Mouse (Mus musculus): ENCODE data around the gene Krt7. TPM values are rescaled to one million over a fixed set of nuclear protein-coding genes. Genes with fewer than 3 reads are reported as not detected.

The Krt7 gene
- polyA plus RNA-seq, 1 experiment from 2014 or later = 229 TPM

DNA sequence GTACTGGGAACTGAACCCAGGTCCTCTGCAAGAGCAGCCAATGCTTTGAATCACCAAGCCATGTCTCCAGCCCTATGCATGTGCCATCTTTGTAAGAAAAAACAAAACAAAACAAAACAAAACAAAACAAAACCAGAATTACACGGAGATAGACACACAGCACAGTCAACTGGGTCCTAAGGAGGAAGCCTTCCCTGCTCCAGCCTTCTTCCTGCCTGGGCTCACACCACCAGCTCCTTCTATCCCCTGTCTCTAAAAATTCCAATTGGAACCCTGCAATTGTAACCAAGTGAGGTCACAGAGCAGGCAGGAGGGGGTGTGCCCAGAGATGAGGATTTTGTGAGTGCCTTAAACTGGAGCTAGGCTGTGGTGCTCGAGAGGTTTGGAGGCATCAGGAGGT lies 36.6 kb downstream of the Krt7 start, which contains the start of gene Krt88:
Gene Krt88, plus strand, starts transcription at position 301 of the 400 bp plus-strand sequence.
- Histone ChIP-seq H3K9me3 (replicated peaks; ENCODE audit: low read length) (no peaks in the 10 kb centered on the region), H3K9ac (ENCODE audit: low read depth, low read length) (no peak within 1 kb of the TSS), H3K27me3 (ENCODE audit: insufficient read depth, low read length) (no peaks in the 10 kb centered on the region), H3K36me3 (ENCODE audit: insufficient read depth, low read length) (no peaks in the 10 kb centered on the region), H3K4me3 (replicated peaks; ENCODE audit: low read depth, low read length) (no peak within 1 kb of the TSS), H3K27ac (no peak within 1 kb of the TSS), H3K4me1 (replicated peaks; ENCODE audit: insufficient read depth, low read length) (no peaks in the 10 kb centered on the region), H3K4me2 (ENCODE audit: low read length) (no peak within 1 kb of the TSS)
- 52% methylated on average over 2 of the region's 2 CpGs for WGBS
- no peak for TF ChIP-seq CTCF (IDR thresholded peaks at IDR 0.05; ENCODE audit: low read depth)
- no peak for DNase-seq (ENCODE audit: low spot score)
- no peak for ATAC-seq (replicated peaks; ENCODE audit: low FRiP score, low read depth)

DNA sequence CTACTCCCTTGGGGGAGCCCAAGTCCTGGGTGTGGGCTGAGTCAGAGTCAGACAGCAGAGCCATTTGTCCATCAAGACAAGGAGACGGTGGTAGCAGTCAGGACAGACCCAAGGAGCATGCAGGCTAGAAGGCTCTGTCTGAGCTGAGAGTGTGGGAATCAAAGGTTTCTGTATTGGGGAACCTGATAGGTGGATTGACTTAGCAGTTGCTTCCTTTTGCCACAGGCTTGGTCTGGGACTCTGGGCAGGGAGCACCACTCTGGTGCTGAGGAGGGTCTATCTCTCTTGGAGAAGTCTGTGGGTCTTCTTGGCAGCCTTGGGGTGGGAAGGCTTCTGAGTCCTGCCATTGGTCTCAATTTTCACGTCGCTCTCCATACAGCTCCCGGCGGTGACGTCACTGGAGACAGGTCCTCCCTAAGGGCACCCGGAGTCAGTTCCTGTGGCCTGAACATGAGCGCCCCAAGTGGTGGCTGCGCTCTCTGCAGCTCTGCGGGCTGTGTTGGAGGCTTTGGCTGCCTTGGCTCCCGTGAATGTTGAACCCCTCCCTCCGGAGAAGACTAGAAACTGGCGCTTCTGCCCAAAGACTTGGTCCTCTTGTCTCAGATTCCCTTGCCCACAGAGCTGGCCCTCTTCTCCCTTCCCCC lies 42.4 kb downstream of the Krt7 start:
- Histone ChIP-seq H3K27ac (no peak overlapping the region), H3K9me3 (replicated peaks; ENCODE audit: low read length) (no peaks in the 10 kb centered on the region), H3K4me1 (replicated peaks; ENCODE audit: insufficient read depth, low read length) (no peaks in the 10 kb centered on the region), H3K4me2 (ENCODE audit: low read length) (no peak overlapping the region), H3K9ac (ENCODE audit: low read depth, low read length) (no peak overlapping the region), H3K4me3 (replicated peaks; ENCODE audit: low read depth, low read length) (no peak overlapping the region), H3K27me3 (ENCODE audit: insufficient read depth, low read length) (no peaks in the 10 kb centered on the region), H3K36me3 (ENCODE audit: insufficient read depth, low read length) (no peaks in the 10 kb centered on the region)
- peak; percentile 81 for TF ChIP-seq CTCF (IDR thresholded peaks at IDR 0.05; ENCODE audit: low read depth)
- DNase-seq (ENCODE audit: low spot score) (peak; percentile 70), ATAC-seq (replicated peaks; ENCODE audit: low FRiP score, low read depth) (peak; percentile 78)
- WGBS = 5% methylated on average over 13 of the region's 13 CpGs

DNA sequence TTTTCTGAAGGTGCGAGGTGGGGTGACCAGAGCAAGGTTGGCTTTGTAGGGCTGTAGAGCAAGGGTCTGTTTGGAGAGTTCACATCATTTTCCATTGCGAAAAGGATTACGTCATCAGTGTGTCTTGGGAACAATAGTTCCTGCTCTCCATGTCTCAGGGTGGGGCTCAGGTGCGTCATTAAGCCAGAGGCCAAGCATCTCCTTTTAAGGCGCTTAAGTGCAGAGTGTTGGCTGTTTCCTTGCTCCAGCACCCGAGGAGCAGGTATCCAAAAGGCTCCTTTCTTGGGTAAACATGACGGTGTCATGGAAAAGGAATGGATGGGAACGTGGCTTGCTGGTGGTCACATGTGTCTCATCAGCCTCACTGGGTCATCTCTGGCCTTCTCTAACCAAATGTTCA lies 43.9 kb downstream of the Krt7 start:
- Histone ChIP-seq H3K9ac (ENCODE audit: low read depth, low read length) (no peak overlapping the region), H3K27me3 (ENCODE audit: insufficient read depth, low read length) (no peaks in the 10 kb centered on the region), H3K36me3 (ENCODE audit: insufficient read depth, low read length) (no peaks in the 10 kb centered on the region), H3K27ac (no peak overlapping the region), H3K4me1 (replicated peaks; ENCODE audit: insufficient read depth, low read length) (no peaks in the 10 kb centered on the region), H3K4me2 (ENCODE audit: low read length) (no peak overlapping the region), H3K4me3 (replicated peaks; ENCODE audit: low read depth, low read length) (no peak overlapping the region), H3K9me3 (replicated peaks; ENCODE audit: low read length) (no peaks in the 10 kb centered on the region)
- WGBS = 85% methylated on average over 8 of the region's 8 CpGs
- no peak for ATAC-seq (replicated peaks; ENCODE audit: low FRiP score, low read depth)
- no peak for TF ChIP-seq CTCF (IDR thresholded peaks at IDR 0.05; ENCODE audit: low read depth)
- DNase-seq (ENCODE audit: low spot score) = no peak

DNA sequence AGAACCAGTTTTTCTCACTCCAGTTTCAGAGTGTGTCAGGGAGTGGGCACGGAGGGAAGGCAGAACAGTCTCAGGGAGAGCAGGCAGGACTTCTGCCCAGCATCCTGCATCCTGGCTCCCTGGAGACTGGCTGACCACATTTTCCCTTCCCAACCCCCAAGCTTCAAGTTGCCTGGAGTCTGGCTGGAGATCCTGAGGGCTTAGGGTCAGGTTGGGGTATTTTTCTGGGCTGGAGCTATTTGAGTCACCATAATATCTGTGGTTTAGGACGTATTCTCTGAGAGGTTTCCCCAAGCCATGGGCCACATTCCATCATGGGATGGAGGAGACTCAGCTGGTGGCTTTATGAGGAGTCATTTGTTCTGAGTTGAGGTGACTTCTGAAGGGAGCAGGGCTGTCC lies 44.4 kb downstream of the Krt7 start:
- DNase-seq (ENCODE audit: low spot score) (peak; percentile 41), ATAC-seq (replicated peaks; ENCODE audit: low FRiP score, low read depth) (no peak)
- no peak overlapping the region for H3K4me3 ChIP-seq (replicated peaks; ENCODE audit: low read depth, low read length)
- WGBS = 56% methylated on average over 2 of the region's 2 CpGs
- H3K27me3 ChIP-seq (ENCODE audit: insufficient read depth, low read length) = no peaks in the 10 kb centered on the region
- no peaks in the 10 kb centered on the region for H3K4me1 ChIP-seq (replicated peaks; ENCODE audit: insufficient read depth, low read length)
- no peak overlapping the region for H3K9ac ChIP-seq (ENCODE audit: low read depth, low read length)
- H3K4me2 ChIP-seq (ENCODE audit: low read length) = no peak overlapping the region
- TF ChIP-seq CTCF (IDR thresholded peaks at IDR 0.05; ENCODE audit: low read depth) = no peak
- H3K27ac ChIP-seq = no peak overlapping the region
- no peaks in the 10 kb centered on the region for H3K36me3 ChIP-seq (ENCODE audit: insufficient read depth, low read length)
- no peaks in the 10 kb centered on the region for H3K9me3 ChIP-seq (replicated peaks; ENCODE audit: low read length)

DNA sequence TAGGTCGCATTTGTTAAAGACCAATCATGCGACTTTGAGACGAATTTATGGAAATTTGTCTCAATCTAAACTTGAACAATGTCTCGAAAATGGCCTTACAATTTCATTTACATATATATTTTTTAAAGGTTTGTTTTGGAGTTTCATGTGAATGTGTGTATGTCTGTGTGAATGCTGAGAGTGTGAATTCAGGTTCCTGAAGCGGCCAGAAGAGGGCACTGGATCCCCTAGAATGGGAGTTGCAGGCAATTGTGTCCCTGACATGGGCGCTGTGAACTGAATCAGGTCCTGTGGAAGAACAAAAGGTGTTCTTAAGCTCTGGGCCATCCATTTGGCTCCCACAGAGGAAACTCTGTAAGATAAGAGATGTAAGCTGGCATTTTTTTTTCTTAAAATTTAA lies 45.0 kb downstream of the Krt7 start:
- no peaks in the 10 kb centered on the region for H3K27me3 ChIP-seq (ENCODE audit: insufficient read depth, low read length)
- H3K4me1 ChIP-seq (replicated peaks; ENCODE audit: insufficient read depth, low read length) = no peaks in the 10 kb centered on the region
- H3K4me2 ChIP-seq (ENCODE audit: low read length) = no peak overlapping the region
- H3K9ac ChIP-seq (ENCODE audit: low read depth, low read length) = no peak overlapping the region
- no peak for DNase-seq (ENCODE audit: low spot score)
- TF ChIP-seq CTCF (IDR thresholded peaks at IDR 0.05; ENCODE audit: low read depth) = no peak
- no peaks in the 10 kb centered on the region for H3K9me3 ChIP-seq (replicated peaks; ENCODE audit: low read length)
- ATAC-seq (replicated peaks; ENCODE audit: low FRiP score, low read depth) = no peak
- no peaks in the 10 kb centered on the region for H3K36me3 ChIP-seq (ENCODE audit: insufficient read depth, low read length)
- no peak overlapping the region for H3K4me3 ChIP-seq (replicated peaks; ENCODE audit: low read depth, low read length)
- WGBS = 93% methylated on average over 6 of the region's 6 CpGs
- no peak overlapping the region for H3K27ac ChIP-seq

DNA sequence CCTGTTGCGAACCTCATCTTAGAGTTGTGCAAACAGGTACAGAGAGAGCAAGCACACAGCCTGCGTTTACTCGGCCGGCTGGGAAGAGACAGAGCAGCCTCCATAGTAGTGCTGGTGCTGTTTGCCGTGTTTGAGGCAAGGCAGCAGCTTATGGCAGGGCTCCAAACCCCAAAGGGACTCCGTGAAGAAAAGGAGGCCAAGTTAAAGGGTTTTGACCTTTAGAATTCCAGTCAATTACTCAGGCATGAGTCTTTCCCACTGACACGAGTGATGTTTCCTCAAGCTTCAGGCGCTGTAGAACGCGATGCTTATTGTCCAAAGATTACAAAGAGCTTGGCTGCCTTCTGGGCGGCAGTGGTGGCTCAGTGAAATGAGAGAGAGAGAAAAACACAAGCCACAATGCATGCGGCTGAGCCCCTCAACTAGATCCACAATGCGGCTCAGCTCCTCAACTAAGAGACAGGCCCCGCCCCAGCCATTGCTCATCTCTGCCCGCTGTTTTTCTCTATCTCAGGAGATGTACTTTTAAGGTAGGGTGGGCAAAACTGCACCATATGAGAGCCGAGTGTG lies 47.6 kb downstream of the Krt7 start:
- DNase-seq (ENCODE audit: low spot score) (peak; percentile 64), ATAC-seq (replicated peaks; ENCODE audit: low FRiP score, low read depth) (no peak)
- WGBS = 49% methylated on average over 16 of the region's 16 CpGs

More for the DNA sequence above, 47.6 kb downstream of the Krt7 start:
- Histone ChIP-seq H3K27ac (no peak overlapping the region), H3K36me3 (ENCODE audit: insufficient read depth, low read length) (no peaks in the 10 kb centered on the region), H3K9me3 (replicated peaks; ENCODE audit: low read length) (no peaks in the 10 kb centered on the region), H3K4me2 (ENCODE audit: low read length) (no peak overlapping the region), H3K4me3 (replicated peaks; ENCODE audit: low read depth, low read length) (no peak overlapping the region), H3K4me1 (replicated peaks; ENCODE audit: insufficient read depth, low read length) (no peaks in the 10 kb centered on the region), H3K27me3 (ENCODE audit: insufficient read depth, low read length) (no peaks in the 10 kb centered on the region), H3K9ac (ENCODE audit: low read depth, low read length) (no peak overlapping the region)
- TF ChIP-seq CTCF (IDR thresholded peaks at IDR 0.05; ENCODE audit: low read depth) = no peak

All from kidney, postnatal 0 days (tissue).